Mouse (Mus musculus) erythroblast, adult 5-6 weeks (primary cell): ENCODE data around the gene Pbld1. TPM values are rescaled to one million over a fixed set of nuclear protein-coding genes. Genes with fewer than 3 reads are reported as not detected.

Source experiments
- ATAC-seq: replicated peaks from 2 replicates; pipeline ENCODE4 v1.8.0; 2016; ENCODE audit warnings: moderate number of reproducible peaks, mild to moderate bottlenecking, moderate TSS enrichment, inconsistent platforms; ENCODE audit not compliant: poor library complexity, low FRiP score, severe bottlenecking
- total RNA-seq, 2 experiments: library from RNA; stranded (forward) in 1 of 2; stranded (reverse) in 1 of 2; fragments of 150-400 nt in 1 of 2; fragments of 200-764, 138-1000 nt in 1 of 2; gene quantifications; 2 replicates each; pipeline versions ENCODE4 v1.2.3 to v1.2.4; 2015 to 2017; ENCODE audit warnings: low replicate concordance in 2 of 2

The Pbld1 gene
- total RNA-seq, 2 experiments from 2014 or later = not detected

DNA sequence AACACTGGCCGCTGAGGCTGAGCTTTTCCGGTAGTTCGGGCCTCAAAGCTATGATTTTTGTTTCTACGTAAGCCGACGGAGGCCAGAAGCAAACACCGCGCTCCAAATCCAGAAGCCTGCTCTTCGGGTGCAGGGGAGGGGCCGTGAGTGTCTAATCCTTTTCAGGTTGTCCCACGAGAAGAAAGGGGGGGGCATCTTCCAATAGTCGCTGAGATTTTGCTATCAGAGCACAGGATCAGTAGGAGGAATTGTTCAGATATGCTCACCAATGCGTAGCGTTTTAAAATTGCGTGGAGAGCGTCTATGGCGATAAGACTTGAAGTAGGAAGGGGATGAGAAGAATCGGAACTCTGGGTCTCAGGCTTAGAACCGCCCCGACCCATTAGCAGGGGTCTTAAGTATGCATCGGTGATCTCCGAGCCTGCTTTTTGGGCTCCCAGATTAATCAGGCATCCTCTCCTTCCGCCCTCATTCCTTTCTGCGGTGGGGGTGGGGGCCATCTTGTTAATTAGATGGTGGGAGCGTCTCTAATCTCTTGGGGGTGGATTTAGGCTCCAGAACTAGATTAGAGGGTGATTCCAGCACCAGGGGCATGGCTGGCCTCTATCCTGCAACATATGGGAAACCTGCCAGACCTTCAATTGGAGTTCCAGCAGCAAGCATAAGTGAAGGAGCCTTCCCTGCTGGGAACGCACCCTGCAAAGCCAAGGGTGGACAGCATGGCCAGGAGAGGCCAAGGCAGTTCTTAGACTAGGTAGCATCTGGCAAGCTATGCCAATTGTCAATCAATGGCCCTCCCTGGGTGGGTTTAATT is 30.0 kb downstream of the Pbld1 start:
- no peak for ATAC-seq

DNA sequence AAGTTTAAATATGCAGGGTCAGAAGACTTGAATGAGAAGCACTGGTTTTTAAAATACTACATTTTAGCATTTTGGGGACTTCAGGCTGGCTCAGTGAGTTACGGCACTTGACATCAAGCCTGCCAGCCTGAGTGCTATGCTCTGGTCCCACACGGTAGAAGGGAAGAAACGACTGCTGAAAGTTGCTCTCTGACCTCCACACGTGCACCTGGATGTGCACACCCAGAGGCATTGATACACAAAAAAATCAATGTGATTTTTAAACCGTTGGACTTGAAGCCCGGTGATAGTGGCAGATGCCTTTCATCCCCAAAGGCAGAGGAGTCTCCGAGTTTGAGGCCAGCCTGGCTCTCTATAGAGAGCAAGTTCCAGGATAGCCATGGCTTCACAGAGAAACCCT is 32.0 kb downstream of the Pbld1 start:
- ATAC-seq = no peak

DNA sequence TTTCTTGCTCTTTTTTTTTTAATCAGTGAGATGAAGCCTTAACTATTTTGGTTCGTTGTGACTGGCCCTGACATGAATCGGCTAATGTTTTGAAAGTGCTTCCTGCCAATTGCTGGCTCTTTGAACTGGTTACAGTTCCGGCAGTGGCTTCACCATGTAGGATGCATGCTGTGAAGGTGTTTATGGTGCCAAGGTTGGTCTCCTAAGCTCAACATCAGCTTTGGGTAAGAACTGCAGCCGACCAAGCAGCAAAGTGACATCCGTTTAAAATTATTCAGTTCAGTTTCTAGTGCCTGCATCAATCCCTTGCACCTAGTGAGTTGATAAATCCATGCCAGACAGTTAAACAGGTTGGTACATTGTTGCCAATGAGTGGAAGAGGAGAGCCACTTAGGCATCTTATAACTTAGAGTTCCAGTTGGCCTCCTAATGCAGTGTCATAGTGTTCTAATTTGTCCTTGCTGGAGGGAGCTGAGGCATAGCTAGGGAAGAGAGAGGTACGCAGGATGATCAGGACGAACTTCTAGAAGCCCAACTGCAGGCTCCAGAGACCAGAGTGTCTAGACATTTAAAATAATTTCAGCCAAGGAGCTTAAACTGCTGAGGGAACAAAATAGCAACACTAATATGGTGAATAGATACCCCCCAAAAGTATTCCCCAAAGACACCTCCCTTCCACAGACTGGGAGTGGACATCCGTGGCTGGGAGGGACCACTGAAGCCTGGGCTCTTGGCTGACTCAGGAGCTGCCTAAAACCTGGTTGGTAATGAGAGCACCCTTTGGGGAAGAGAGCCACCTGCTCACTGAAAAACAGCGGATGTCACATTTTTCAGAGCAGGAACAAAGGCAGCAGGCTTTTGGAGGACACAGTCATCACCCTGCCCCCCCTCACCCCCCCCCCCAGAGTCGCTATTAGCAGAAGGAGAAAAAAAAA is 32.9 kb downstream of the Pbld1 start:
- ATAC-seq = no peak

DNA sequence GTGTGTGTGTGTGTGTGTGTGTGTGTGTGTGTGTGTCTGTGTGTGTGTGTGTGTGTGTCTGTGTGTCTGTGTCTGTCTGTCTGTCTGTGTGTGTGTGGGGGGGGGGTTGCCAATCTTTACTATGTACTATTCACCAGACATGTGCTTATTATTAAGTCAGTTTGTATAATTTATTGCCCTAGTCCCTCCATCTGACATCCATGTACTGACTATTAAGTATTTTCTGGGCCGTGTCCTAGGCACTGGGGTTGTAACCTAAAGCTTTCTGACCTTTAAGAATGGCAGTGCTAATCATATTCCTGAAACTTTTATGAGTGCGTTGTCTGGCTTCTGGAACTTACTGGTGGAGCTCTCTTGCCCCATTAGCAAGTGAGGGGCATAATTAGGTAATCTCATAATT is 36.8 kb downstream of the Pbld1 start:
- no peak for ATAC-seq

DNA sequence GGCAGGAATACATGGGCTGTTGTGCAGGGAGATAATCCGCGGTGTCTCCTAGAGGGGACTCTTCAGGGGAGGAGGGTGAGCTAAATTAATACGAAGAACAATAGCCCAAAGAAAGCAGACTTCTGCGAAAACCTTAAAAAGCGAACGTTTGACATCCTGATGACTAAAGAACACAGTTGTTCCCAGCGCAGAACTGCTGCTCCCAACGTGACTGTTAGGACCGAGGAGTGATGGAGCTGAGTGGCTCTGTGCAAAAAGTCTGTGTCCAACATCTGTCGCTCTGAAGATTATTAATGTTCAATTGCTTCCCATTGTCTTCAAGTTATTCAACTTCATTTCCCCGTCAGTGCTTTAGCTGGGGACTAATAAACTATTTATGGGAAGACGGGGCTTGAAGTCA is 38.2 kb downstream of the Pbld1 start:
- ATAC-seq = no peak

DNA sequence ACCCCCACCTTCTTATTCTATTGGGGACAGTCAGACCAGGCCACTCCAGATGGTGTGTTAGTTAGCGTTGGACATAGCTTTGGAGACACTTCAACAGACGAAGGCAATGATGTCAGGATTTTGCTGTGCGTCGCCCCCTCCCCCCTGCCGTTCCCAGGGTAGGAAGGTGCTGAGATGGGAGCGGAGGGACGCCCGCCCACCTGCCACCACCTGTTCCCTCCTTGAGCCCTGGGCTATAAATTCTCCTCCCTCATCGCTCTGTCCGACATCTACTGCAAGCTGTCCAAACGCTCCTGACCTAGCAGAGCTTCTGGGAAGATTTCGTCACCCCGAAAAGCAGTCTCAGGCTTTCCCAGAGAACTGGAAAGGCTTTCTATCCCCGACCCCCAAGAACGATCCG is 39.6 kb downstream of the Pbld1 start, which contains the start of gene Atoh7:
Atoh7 (plus strand) TSS at position 131 of the 400 bp plus-strand sequence.
- ATAC-seq = no peak

DNA sequence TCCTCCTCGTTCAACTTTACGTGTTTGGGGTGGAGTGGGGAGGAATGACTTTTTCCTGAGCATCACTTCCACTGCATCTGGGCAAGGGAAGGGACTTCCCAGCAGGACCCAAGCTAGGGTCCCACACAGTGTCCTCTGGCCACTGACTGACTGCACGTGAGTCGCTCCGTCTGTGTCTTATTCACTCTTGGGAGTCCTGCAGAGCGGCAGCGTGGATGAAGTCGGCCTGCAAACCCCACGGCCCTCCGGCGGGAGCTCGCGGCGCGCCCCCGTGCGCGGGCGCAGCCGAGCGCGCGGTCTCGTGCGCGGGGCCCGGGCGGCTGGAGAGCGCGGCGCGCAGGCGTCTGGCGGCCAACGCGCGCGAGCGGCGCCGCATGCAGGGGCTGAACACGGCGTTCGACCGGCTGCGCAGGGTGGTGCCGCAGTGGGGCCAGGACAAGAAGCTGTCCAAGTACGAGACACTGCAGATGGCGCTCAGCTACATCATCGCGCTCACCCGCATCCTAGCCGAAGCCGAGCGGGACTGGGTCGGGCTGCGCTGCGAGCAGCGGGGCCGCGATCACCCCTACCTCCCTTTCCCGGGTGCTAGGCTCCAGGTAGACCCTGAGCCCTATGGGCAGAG is 40.1 kb downstream of the Pbld1 start:
- no peak for ATAC-seq

DNA sequence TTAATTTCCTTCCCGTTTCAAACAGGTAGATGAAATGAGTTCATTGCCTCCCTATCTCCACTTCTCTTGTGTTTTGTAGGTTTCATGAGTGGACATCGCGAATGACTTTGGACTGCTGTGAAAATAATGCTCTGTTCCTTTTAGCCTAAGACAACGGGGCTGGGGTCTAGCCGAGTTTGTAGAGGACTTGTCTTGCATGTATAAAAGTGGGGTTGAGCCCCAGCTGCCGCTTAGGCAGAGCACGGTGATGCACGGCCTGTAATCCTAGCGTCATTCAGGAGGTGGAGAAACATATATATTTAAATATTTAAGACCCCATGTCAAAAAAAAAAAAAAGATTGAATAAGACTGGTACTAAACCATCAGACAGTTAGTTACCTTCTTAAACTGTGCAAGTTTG is 40.7 kb downstream of the Pbld1 start:
- ATAC-seq = no peak

DNA sequence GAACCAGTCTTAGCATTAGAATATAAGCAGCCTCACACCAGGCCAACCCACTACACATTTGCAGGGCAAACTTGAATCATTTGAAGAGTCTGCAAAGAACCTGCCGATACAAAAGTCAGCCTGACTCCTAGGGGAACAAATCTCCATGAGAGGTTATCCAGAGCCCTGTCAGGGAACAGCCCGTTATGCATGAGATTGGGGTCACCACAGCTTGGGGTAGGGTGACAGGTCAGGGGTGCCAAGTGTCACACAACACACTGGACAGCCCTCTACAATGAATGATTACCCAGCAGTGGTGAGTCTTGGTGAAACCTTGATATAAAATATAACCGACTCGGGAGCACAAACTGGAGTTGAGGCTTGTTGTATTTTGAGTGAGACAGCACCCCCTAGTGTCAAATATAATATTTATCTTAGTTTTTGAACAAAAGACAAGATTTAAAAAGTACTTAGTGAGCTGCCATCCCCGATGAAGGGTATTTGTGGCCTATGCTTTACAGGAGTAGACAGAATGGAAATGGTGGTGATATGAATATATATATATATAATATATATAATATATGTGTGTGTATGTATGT is 53.2 kb downstream of the Pbld1 start:
- no peak for ATAC-seq

DNA sequence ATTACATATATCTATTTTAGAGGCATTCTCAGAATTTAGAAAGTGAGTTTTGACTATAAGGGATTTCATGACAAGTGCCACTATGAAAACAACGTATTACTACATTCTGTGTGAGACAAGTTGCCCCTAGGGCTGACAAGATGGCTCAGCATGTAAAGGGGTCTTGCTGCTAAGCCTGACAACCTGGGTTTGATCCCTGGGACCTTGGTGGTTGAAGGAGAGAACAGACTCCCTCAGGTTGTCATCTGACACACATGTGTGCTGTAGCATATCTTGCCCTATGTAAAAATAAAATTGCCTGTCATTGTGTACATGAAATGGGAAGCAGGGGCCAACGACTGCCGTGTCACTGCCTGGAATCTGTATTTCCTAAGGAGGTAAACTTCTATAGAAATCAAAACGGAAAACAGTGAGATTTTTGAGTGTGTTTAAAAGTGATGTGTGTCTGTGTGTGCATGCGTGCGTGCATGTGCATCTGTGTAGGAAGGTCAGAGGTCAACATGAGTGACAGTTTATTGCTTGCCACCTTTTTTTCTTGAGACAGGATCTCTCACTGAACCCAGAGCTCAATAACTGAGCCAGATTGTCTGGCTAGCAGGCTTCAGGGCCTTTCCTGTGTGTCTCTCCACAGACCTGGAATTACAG is 53.9 kb downstream of the Pbld1 start:
- no peak for ATAC-seq

DNA sequence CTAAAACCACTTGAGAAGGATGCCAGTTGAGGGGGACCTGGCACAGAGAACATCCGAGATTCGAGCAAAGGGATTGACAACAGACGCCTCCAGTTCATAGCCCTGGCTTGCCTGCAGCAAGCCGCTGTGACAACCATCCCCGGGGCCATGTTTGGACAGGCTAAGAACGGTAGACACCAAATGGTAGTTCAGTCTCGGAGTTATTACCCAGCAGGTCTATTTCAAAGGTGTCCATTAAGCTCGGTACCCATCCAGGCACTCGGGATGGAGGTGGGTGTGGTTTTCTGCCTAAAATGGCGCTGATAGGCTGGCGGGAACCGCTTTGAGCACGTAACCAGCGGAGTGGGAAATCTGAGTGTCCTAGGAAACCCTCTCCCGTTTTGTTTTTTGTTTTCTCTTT is 55.9 kb downstream of the Pbld1 start:
- no peak for ATAC-seq

DNA sequence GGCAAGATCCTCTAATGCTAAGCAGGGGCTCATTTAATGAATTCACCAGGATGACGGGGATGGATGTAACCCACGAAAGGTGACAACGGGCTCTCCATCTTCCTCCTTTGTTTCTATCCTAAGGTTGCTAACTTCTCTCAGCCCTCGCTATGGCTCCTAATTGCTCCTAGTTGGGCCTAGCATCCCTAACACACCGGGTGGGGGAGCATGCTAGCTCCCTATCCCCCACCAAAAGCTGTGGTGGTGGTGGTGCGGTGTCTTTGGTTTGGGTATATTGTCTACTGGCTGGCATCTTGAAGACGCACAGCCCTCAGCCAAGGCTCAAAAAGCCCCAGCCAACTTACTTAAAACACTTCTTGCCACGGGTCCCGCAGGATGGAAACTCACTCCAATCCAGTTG is 56.4 kb downstream of the Pbld1 start:
- ATAC-seq = no peak

DNA sequence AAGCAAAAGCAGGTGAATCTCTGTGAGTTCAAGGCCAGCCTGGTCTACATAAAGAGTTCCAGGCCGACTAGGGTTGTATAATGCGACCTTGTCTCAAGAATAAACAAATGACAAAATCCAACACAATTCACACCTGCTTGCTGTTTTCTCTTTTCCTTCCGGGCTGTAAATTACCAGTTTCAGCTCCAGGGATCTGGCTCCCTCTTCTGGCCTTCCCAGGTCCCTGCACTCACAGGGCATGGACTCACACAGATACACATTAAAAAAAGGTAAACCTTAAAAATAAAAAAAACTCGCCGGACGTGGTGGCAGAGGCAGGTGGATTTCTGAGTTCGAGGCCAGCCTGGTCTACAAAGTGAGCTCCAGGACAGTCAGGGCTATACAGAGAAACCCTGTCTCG is 57.6 kb downstream of the Pbld1 start:
- ATAC-seq = no peak

DNA sequence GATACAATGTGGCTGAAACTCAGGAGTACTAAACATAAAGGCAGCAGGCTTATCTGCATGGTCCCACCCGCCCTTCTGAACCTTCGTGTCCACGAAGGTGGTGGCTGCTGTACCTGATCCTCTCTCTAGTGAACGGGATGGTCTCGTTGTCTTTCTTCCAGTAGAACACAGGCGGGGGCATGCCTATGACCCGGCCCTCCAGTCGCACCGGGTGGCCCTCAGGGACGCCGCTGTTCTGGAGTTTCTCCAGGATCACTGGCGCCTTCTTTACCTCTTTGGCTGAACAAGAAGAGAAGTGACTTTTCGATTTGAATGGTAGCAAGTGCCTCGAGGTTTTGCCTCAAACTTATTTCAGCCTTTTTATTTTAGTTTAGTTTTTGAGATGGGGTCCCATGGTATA is 60.0 kb downstream of the Pbld1 start:
- no peak for ATAC-seq

DNA sequence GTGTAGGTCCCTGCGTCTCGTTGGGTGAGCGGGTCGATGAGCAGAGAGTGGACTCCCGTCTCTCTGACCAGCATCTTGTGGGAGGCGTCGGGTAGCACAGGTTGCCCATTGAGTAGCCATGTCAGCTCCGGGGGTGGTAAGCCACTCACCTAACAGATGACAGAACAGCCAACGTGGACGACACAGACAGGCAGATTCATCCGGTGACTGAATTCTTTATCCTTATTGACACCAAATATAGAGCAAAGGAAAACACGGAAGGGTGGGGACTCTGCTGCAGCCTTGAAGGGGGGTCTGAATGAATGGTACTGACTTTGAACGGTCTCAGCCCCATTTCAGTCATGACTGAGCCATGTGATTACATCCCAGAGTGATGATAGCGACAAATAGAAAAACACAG is 62.0 kb downstream of the Pbld1 start:
- no peak for ATAC-seq

DNA sequence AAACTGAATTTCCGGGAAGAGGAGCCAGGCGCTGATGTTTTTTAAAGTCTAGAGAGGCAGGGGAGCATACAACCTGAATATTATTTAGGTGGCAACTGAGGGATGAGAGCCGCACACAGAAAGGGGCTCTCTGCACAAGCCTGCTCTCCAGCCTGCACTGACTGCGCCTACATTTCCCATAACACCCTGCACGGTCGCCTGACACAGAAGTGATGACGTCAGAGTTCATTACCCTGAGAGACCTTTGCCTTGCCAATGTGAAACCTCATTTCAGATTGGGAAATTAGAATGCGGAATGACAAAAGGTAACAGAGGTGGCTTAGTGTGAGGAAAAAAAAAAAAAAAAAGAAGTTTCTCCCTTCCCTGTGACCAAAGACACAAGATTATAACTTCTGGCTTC is 62.6 kb downstream of the Pbld1 start:
- ATAC-seq = no peak

DNA sequence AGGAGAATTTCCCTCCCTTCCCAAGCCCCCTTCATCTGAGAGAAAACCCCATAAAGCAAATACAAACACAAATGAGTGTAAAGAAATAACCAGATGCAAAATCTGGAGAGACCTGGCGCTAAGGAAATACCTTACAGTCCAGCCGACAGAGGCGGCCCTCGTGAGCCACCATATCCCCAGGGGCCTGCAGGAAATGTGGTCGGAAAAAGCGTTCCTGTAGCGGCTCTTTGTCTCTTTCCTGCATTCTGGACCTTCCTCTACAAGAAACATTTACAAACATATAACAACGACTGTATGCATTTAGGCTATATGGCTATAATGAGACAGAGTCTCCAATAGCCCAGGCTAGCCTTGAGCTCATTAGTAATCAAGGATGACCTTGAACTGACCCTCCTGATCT is 63.2 kb downstream of the Pbld1 start:
- ATAC-seq = no peak

DNA sequence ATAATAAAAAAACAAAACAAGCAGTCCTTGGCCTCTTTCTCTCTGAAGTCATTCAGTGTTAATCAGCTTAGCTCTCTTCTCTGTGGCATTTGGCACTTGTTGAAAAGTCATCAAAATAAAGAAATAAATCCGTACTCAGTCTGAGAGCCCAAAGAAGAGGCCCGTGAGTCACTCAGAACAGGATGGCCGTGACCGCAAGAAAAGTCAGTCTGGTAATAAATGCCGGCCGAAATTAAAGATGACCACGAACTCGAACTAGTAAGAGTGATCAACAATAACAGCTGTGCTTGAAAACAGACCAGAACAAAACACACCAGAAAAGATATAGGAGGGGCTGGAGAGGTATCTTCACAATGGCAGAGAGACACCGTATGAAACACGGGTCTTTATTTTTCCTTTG is 64.1 kb downstream of the Pbld1 start:
- no peak for ATAC-seq

DNA sequence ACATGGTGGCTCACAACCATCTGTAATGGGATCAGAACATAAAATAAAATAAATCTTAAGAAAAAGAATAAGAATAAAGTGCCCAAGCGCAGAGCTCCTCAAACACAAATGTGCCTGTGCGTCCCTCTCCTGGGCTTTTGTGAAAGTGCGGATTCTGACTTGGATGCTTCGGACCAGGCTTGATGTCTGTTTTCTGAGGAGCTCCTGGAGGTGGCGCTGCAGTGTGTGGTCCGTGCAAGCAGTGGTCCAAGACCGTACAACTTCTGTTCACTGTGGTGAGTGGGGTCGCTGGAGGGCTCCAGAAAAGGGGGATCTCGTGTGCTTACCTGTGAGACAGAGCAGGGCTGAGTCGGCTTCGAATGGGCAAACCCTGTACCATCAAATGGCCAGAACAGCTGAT is 65.4 kb downstream of the Pbld1 start:
- no peak for ATAC-seq

DNA sequence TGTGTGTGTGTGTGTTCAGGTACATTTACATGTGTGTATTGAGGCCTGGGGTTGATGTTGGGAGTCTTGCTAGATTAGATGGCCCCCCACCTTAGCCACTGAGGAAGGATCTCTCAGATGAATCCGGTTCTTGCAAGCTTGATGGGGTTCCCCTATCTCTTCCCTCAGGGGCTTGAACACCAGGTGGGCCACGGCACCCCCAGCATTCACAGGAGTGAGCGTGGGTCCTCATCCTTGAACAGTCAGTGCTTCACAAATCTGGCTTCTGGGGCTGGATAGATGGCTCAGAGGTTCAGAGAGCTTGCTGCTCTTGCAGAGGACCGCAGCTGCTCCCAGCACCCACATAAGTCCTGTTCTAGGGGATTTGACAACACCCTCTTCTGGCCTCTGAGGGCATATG is 66.2 kb downstream of the Pbld1 start:
- no peak for ATAC-seq
